Mouse (Mus musculus) neural tube, embryonic 11.5 days (tissue): ENCODE results near the gene Catsper3. TPM values are rescaled to one million over a fixed set of nuclear protein-coding genes. Genes with fewer than 3 reads are reported as not detected.

Source experiments
- ATAC-seq: fragments of 200-750 bp; cut with Nextera tagmentation; 2 replicates; pipeline ENCODE4 v1.8.0; 2017; ENCODE audit warnings: moderate number of reproducible peaks, mild to moderate bottlenecking, moderate TSS enrichment, moderate library complexity; ENCODE audit not compliant: insufficient read depth, low FRiP score, low TSS enrichment
- DNase-seq: peaks from one replicate; pipeline ENCODE4 v3.0.0-alpha.2; 2015; ENCODE audit warnings: low spot score
- H3K27ac ChIP-seq: fragments of 300-500 bp; sonication (generic); 2 replicates; pipeline ENCODE4 v1.5.1; 2014; ENCODE audit warnings: low read depth, mild to moderate bottlenecking, low read length
- H3K27me3 ChIP-seq: fragments of 300-500 bp; sonication (generic); 2 replicates; pipeline ENCODE4 v1.6.1; 2014; ENCODE audit warnings: mild to moderate bottlenecking, low read length, mixed read lengths; ENCODE audit not compliant: control insufficient read depth, insufficient read depth
- H3K36me3 ChIP-seq: fragments of 300-500 bp; sonication (generic); 2 replicates; pipeline ENCODE4 v1.6.1; 2014; ENCODE audit warnings: mild to moderate bottlenecking, low read length, moderate library complexity, mixed read lengths; ENCODE audit not compliant: control insufficient read depth, insufficient read depth
- H3K4me1 ChIP-seq: fragments of 300-500 bp; sonication (generic); 2 replicates; pipeline ENCODE4 v1.6.1; 2014; ENCODE audit warnings: low read length, mixed read lengths; ENCODE audit not compliant: control insufficient read depth, insufficient read depth
- H3K4me2 ChIP-seq: fragments of 300-500 bp; sonication (generic); 2 replicates; pipeline ENCODE4 v1.6.1; 2014; ENCODE audit warnings: low read depth, mild to moderate bottlenecking, moderate library complexity
- H3K4me3 ChIP-seq: fragments of 300-500 bp; sonication (generic); 2 replicates; pipeline ENCODE4 v1.5.1; 2014; ENCODE audit warnings: low read depth, low read length
- H3K9ac ChIP-seq: fragments of 300-500 bp; sonication (generic); 2 replicates; pipeline ENCODE4 v1.6.1; 2014; ENCODE audit warnings: mild to moderate bottlenecking, low read length
- H3K9me3 ChIP-seq: fragments of 300-500 bp; sonication (generic); 2 replicates; pipeline ENCODE4 v1.6.1; 2016; ENCODE audit warnings: low read length; ENCODE audit not compliant: control insufficient read depth
- WGBS: fragments of 180-500 bp; shearing (Covaris S2); extraction: QIAGEN DNeasy Blood & Tissue Kit; methylation state at CpG from one replicate; pipeline ENCODE4 v1.1.7; 2014; 5-methylcytosine and 5-hydroxymethylcytosine counted together
- polyA plus RNA-seq: library from polyadenylated mRNA; unstranded; fragments of >200 nt; fragmentation: Nextera tagmentation; extraction: Ambion mirVana; gene quantifications from 2 replicates; pipeline ENCODE4 v1.2.1, GENCODE M21; 2014

Gene Catsper3
- polyA plus RNA-seq, 1 experiment from 2014 or later, result not detected

- 0 out of 2 replicates have a peak, but pooled peaks cover 3% of the 10 kb centered on the region for H3K4me1 ChIP-seq
- H3K36me3 ChIP-seq, result no peaks in the 10 kb centered on the region
- peaks cover 55% of the 10 kb centered on the region for H3K27me3 ChIP-seq
- no peak overlapping the region for H3K4me2 ChIP-seq
- no peaks in the 10 kb centered on the region for H3K9me3 ChIP-seq
- no peak overlapping the region for H3K9ac ChIP-seq
- no peak overlapping the region for H3K27ac ChIP-seq
- 71% methylated on average over 5 of the region's 5 CpGs for WGBS
- ATAC-seq, result no peak
- DNase-seq, result no peak
- H3K4me3 ChIP-seq, result no peak overlapping the region
These were observed 38.1 kb downstream of the Catsper3 start for GRCm38 (mm10) chr13:55822499-55822898.

- WGBS, result 14% methylated on average over 10 of the region's 10 CpGs
- Histone ChIP-seq H3K4me1 (0 out of 2 replicates have a peak, but pooled peaks cover 3% of the 10 kb centered on the region), H3K9ac (no peak overlapping the region), H3K4me3 (no peak overlapping the region), H3K27ac (no peak overlapping the region), H3K4me2 (no peak overlapping the region), H3K27me3 (peaks cover 68% of the 10 kb centered on the region), H3K36me3 (no peaks in the 10 kb centered on the region), H3K9me3 (no peaks in the 10 kb centered on the region)
- DNase-seq (no peak), ATAC-seq (no peak)
These were observed 40.0 kb downstream of the Catsper3 start for GRCm38 (mm10) chr13:55824151-55824945.

DNA sequence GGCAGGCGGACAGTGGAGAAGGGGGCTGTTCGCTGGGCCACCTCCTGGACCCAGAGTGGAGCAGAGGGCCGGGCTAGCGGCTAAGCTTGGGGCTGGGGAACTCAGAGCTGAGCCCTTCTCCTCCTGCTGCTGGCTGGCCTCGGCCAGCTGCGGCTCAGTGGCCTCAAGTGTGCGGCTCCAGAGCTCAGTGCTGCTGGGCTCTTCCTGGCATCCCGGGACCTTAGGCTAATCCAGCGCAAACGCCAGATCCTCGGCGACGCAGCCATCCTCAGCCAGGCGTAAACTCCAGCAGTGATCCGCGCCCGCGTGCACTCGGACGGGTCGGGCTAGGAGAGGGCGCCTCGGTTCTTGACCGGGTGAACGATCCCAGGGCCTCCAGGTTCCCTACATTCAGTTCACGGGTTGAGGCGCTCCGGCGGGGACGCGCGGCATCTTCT lies 40.9 kb downstream of the Catsper3 start:
- ATAC-seq, result no peak
- H3K27me3 ChIP-seq, result peaks cover 76% of the 10 kb centered on the region

DNA sequence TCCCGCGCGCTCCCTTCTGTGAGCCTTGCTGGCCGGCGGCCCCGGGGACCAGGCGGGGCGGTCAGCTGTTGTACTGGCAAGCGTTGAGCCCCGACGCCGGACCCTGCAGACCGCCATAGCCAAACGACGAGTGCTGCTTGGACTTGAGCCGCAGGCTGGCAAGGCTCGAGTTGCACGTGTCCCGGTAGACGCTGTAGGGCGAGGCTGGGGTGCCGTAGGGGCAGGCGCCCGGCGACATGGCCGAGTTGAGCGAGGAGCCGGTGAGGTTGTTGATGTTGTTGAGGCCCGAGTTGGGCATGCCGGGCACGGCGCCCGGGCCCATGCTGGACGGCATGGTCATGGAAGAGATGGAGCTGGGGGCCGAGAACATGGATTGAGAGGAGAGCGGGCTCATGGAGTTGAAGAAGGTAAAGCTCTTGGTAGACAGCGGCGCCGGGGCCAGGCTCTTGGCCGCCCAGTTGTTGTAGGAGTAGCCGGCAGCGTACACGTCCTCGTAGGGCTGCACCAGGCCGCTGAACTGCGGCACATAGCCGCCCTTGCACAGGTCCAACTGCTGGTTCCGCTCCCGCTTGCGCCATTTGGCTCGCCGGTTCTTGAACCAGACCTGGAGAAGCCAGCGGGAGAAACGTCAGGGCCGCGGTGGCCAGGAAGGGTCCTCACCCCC lies 41.8 kb downstream of the Catsper3 start:
- no peaks in the 10 kb centered on the region for H3K9me3 ChIP-seq
- peaks cover 85% of the 10 kb centered on the region for H3K27me3 ChIP-seq
- no peak overlapping the region for H3K4me2 ChIP-seq
- no peak overlapping the region for H3K27ac ChIP-seq
- ATAC-seq (0 out of 2 replicates have a peak, but pooled peaks have one; percentile 16), DNase-seq (peak; percentile 59)
- H3K4me3 ChIP-seq, result no peak overlapping the region
- 0 out of 2 replicates have a peak, but pooled peaks cover 8% of the 10 kb centered on the region for H3K4me1 ChIP-seq
- WGBS, result 1% methylated on average over 56 of the region's 56 CpGs
- H3K36me3 ChIP-seq, result no peaks in the 10 kb centered on the region
- H3K9ac ChIP-seq, result no peak overlapping the region

More for the DNA sequence above, 40.9 kb downstream of the Catsper3 start:
- Histone ChIP-seq H3K4me3 (no peak overlapping the region), H3K9me3 (no peaks in the 10 kb centered on the region), H3K4me1 (0 out of 2 replicates have a peak, but pooled peaks cover 3% of the 10 kb centered on the region), H3K4me2 (no peak overlapping the region), H3K36me3 (no peaks in the 10 kb centered on the region), H3K9ac (no peak overlapping the region), H3K27ac (no peak overlapping the region)
- under 1% methylated on average over 30 of the region's 32 CpGs for WGBS
- peak; percentile 58 for DNase-seq

DNA sequence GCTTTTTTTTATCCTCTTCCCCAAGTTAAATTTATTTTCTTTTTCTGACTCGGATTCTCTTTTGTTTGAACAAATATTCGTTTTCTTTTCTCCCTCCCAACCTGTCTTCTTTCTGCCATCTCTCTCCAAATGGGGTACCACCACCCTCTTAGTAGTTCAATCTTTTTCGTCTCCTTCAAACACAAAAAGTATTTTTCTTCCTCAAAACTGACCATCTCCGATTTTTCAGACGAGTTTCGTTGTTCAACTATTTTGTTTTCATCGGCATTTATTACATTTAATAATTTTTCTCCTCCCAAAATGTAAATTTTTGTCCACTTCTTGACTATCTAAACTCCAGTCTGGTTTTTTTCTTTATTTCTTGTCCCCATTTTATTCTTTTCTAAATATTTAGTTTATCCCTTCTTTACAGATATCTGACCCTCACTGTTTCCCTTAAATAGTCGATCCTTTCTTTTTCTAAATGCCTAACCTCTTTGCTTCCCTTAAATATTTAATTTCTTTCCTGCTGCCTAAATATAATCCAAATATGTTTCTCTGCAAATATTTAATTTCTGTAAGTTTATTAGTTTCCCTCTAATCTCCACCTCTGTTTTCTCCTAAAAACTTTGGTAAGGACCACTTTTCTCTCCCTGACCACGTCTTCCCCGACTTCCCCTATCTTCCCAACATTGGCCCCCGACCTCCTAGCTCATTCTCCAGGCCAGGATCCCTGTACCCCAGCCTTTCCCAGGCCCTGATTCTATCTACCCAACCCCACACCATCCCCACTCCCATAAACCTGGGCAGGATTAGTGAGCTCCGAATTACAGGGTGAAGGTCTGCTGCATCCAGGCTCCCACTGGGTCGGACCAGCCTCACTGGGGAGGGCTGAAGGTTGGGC lies 42.7 kb downstream of the Catsper3 start:
- 3% methylated on average over 13 of the region's 13 CpGs for WGBS
- DNase-seq, result no peak
- Histone ChIP-seq H3K4me2 (no peak overlapping the region), H3K27me3 (peaks cover 93% of the 10 kb centered on the region), H3K9me3 (no peaks in the 10 kb centered on the region), H3K4me1 (peaks cover 10% of the 10 kb centered on the region; the same call in 1 of the 2 replicates), H3K36me3 (no peaks in the 10 kb centered on the region), H3K27ac (no peak overlapping the region), H3K9ac (no peak overlapping the region), H3K4me3 (no peak overlapping the region)
- no peak for ATAC-seq

DNA sequence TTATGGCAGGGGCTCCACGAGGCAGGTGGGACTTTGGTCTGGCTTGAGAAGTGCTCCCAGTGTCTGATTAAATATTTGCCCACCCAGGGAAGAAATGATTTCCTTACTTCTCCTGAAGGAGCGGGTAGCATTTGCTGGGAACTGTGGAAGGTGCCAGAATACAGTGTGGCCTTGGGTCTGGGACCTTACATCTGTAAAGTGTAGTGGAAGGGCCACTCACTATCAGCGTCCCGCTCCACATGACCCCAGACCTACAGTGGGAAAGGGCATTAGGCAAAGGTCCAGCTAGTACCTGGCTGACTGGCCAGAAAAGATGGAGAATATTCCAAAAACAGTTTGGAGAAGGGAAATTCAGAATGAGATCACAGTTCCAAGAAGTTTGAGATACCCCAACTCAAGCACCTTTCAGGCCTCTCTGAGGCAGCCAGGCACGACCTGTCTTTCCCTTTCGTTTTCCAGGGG lies 43.3 kb downstream of the Catsper3 start:
- DNase-seq (no peak), ATAC-seq (no peak)
- 2% methylated on average over 6 of the region's 6 CpGs for WGBS
- H3K9me3 ChIP-seq, result no peaks in the 10 kb centered on the region
- H3K27ac ChIP-seq, result no peak overlapping the region
- peaks cover 93% of the 10 kb centered on the region for H3K27me3 ChIP-seq
- peaks cover 10% of the 10 kb centered on the region; the same call in 1 of the 2 replicates for H3K4me1 ChIP-seq
- no peak overlapping the region for H3K4me3 ChIP-seq
- no peaks in the 10 kb centered on the region for H3K36me3 ChIP-seq
- H3K9ac ChIP-seq, result no peak overlapping the region
- no peak overlapping the region for H3K4me2 ChIP-seq

GRCm38 (mm10) chr13:55828141-55829017 lies 44.0 kb downstream of the Catsper3 start:
- no peaks in the 10 kb centered on the region for H3K36me3 ChIP-seq
- WGBS, result under 1% methylated on average over 50 of the region's 50 CpGs
- DNase-seq, result peak; percentile 65
- no peak overlapping the region for H3K27ac ChIP-seq
- 0 out of 2 replicates have a peak overlapping the region, but pooled peaks have one; percentile 2 for H3K4me2 ChIP-seq
- H3K9ac ChIP-seq, result peak overlapping the region; percentile 1; the same call in 1 of the 2 replicates
- no peak for ATAC-seq
- H3K4me1 ChIP-seq, result peaks cover 10% of the 10 kb centered on the region; the same call in 1 of the 2 replicates
- peaks cover 93% of the 10 kb centered on the region for H3K27me3 ChIP-seq
- no peak overlapping the region for H3K4me3 ChIP-seq
- H3K9me3 ChIP-seq, result no peaks in the 10 kb centered on the region
